Mouse (Mus musculus) frontal cortex, postnatal 14 days (tissue): Measurements from ENCODE around the gene Bag6.
"Not testable (repeated sequence)": the region's sequence is repeated elsewhere in the genome, so short reads cannot be mapped to it uniquely, and the experiment has no call there.

ENCODE experiments used
- DNase-seq, 2 experiments: peaks; one replicate each; pipeline ENCODE4 v3.0.0; 2022; ENCODE audit warnings: low spot score in 2 of 2

The Bag6 gene

GRCm38 (mm10) chr17:35115046-35116019, 19.6 kb upstream of the Bag6 start, which contains the start of gene Ly6g5b:
Gene Ly6g5b, minus strand, starts transcription at chr17:35115428.
- no peak for DNase-seq

GRCm38 (mm10) chr17:35120745-35121142, 14.2 kb upstream of the Bag6 start:
- peak in 1 of 2 experiments; percentile 33 for DNase-seq

DNA sequence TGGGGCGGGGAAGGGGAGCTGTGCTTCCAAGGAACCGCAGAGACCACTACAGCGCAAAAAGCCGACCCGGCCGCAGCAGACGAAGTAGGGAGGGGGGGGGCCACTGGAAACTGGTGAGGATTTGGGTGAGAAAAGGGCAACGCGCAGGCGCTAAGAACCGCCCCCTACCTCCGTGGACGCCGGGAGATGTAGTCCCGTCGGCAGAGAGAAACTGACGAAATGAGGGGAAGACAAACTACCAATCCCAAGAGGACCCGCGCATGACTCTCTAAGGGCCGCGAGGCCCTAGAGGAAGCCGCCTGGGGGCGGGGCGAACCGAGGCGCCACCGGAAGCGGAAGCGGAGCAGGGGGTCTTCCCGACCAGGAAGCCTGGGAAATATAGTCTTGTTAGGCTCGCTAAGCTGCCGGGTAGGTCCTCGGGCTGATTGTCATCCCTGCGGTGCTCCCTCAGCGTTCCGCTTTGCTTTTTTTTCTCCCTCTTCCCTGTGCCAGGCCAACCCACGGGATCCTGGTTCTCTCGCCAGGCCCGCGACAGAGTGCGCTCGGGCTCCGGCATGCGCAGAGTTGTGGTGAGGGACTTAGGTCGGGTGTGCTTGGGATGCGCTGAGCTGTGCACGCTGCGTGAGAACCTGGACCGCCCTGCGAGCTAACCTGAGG, 13.7 kb upstream of the Bag6 start, which contains the start of gene Gpank1:
TSS of gene Gpank1 (plus strand) at position 313 of the 657 bp plus-strand sequence.
- peak; percentile 96 to 98 for DNase-seq

DNA sequence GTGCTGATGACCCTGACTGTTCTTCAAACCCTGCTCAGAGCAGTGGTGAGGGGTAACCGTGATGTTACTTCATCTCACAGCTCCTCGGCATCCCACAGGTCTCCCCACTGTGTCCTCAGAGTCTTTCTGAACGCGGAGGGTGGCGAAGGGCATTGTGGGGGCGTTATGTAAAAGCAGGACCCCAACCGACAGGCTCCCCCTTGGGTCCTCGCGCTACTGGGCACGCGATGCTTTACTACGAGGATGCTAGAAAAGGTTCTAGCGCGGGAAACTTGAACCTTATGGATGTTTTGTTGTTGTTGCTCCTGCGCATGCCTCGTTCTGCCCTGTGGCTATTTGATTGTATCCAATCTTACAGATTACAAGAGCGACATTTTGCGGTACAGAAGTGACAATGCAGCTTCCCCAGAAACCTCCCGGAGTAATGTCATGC, 13.1 kb upstream of the Bag6 start, which contains the start of gene Csnk2b:
TSS of gene Csnk2b (minus strand) at position 183 of the 433 bp plus-strand sequence.
- DNase-seq = peak; percentile 58 to 70

DNA sequence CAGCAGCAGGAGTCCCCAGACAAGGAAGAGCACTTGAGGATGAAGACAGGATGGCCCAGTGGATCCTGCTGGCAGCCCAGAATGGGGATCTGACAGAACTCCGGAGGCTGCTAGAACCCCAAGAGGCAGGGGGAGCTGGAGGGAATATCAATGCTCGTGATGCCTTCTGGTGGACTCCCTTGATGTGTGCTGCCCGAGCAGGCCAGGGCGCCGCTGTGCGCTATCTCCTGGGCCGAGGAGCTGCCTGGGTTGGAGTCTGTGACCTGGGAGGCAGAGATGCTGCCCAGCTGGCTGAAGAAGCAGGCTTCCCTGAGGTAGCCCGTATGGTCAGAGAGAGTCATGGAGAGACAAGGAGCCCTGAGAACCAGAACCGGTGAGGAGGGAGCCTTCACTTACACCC, 11.7 kb upstream of the Bag6 start:
- DNase-seq = not testable (repeated sequence)

GRCm38 (mm10) chr17:35124261-35124896, 10.6 kb upstream of the Bag6 start:
- not testable (repeated sequence) for DNase-seq

- no peak for DNase-seq
These were observed 9.9 kb upstream of the Bag6 start for GRCm38 (mm10) chr17:35125081-35125480.

- DNase-seq = no peak
These were observed 9.4 kb upstream of the Bag6 start for GRCm38 (mm10) chr17:35125578-35125977.

GRCm38 (mm10) chr17:35126206-35126611, 8.8 kb upstream of the Bag6 start, which contains the start of gene D17H6S53E:
Gene D17H6S53E, plus strand, starts transcription at chr17:35126373.
- peak; percentile 32 to 66 for DNase-seq

DNA sequence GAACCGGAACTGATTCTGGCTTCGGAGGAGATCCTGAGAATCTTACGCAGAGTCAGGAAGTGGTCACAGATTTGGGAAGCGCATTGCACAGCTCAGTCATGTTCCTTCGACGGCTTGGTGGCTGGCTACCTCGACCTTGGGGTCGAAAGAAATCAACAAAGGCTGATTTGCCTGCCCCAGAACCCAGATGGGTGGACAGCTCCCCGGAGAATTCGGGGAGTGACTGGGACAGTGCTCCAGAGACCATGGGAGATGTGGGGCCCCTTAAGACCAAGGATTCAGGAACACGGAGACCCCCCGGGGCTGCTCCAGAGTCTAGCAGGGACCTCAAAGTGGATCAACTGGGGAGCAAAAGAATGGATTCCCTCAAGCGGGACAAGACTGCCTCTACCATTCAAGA, 8.0 kb upstream of the Bag6 start:
- DNase-seq = no peak

DNA sequence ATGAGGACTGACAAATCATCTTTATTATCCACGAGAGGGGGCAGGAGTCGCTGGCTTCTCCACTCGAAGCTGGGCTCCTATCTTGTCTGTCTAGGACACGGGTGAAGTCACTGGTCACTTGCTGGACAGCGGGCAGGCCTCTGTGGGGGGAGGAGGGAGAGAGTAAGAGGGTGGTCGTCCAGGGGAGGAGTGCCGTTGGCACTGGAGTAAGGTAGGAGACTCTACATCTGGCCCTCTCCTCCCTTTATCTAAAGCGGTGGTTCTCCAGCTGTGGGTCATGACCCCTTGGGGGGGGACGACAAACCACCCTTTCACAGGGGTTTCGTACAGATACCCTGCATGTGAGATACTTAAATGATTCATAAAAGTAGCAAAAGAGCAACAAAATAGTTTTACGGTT, 6.0 kb upstream of the Bag6 start:
- no peak for DNase-seq

DNA sequence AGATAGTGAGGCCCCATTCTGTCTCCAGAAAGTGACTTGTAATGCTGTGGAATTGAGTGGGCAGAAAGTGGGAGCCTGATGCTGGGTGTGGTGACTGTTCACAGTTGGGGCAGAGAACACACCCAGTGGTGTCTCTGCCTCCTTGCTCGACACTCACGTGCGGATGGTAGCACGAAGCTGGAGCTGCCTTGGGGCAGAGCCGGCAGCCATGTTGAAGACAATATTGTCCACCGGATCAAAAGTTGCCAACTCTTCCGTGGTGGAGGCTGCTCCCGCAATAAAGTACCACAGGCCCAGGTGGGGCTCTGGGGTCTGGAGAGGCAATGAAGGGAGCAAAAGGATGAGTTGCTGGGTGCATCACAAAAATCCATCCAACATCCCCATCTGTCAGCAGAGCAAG, 3.9 kb upstream of the Bag6 start:
- DNase-seq = no peak

DNA sequence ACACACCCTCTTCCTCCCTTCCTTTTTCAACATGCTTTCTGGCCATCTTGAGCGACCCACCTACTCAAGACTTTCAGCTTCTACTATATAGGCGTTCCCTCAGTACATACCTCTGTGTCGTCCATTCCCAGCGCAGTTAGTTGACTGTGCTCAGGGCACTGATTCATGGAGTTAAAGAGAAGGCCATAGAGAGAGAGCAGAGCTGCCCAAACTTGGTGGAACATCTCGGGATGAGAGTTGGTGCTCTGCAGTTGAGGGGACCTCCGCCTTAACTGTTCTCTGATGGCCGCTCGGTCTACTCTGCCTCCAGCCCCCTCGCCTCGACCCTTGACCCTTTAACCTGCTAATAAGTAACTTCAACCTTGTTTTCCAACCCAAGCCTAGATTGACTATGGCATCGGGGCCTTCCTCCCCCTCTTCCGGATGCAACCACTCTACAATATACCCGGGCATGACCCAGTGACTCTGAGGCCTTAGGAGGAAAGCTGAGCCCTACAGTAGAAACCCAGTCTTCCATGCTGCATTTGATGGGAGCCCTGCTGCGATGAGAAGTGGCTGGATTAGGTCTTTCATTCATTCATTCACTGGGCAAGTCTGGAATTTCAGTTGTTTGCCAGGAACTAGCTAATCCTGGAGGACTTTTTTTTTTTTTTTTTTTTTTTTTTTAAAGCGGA, 3.3 kb upstream of the Bag6 start, which contains the start of gene Apom:
TSS of gene Apom (minus strand) at position 551 of the 674 bp plus-strand sequence.
- no peak for DNase-seq

DNA sequence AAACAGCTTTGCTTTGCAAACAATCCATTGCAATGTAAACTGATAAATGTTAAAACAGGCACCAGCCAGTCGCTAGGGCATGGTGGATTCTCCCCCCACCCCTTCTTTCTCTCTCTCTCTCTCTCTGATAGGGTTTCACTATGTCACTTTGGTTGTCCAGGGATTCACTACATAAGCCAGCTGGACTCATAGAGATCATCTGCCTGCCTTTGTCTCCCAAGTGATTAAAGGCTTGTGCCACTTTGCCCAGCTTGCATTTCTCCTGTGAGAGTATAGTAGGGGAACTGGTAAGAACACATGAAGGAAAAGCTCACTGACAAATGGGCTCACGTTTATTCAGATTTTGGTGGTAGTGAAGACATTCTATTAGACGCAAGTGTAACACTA, 2.8 kb upstream of the Bag6 start:
- no peak for DNase-seq

DNA sequence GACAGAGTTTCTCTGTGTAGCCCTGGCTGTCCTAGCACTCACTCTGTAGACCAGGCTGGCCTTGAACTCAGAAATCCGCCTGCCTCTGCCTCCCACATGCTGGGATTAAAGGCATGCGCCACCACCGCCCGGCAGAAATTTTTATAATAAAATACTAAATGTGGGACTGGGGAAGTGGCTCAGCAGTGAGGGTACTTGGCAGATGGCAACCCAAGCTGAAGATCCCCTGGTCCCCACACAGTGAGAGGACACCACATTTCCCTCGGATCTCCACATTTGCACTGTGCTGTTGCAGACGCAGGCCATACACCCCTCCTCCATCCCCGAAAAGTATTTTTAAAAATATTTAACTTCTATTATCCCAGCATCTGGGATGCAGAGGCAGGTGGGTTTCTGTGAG, 1.5 kb upstream of the Bag6 start:
- DNase-seq = no peak

DNA sequence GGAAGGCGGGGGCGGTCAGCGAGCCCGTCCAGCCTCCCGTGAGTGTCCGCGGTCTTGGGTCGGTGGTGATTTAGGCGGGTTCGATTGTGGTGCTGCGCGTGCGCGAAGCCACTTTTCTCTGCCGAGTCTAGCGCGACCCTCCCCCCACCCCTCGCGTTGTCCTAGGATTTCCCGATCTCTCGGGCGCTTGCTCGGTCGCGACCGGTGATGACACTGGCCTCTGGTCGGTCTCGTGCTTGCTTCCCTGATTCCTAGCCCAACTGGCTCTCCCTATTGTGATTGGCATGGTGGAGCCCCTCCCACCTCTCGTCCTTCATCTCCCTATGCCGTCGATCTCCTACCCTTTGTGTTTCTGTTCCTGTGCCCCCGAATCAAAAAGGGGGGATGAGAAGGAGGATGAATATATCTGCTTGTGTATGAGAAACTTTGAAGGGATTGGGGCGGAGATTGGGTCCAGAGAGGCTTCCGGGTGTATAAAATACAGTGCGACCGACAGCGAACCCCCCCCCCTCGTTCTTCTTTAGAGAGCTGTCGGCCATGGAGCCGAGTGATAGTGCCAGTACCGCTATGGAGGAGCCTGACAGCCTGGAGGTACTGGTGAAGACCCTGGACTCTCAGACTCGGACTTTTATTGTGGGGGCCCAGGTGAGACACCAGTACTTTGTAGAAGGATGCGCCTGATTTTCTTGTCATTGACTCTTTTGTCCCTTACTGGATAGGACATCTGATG, 778 bp downstream of the Bag6 start:
- no peak for DNase-seq

DNA sequence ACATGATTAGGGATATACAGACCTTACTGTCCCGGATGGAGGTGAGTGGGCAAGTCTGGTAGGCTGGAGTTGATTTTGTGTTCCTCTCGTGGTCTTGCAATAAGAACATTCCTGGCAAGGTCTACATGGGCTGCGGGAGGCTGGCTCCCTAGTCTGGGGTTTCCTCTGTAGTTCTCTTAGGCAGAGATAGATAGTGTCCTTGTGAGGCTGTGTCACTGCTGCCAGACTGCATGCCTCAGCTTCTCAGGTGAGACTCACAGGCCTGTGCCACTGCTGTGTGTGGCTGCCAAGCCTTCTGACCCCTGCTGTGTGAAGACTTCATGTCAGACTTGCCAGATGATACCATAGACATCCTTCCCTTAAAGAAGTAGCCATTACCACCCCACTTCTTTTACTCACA, 4.3 kb downstream of the Bag6 start:
- DNase-seq = no peak

GRCm38 (mm10) chr17:35140490-35140996, 5.6 kb downstream of the Bag6 start:
- no peak for DNase-seq

GRCm38 (mm10) chr17:35141971-35142370, 7.0 kb downstream of the Bag6 start:
- no peak for DNase-seq

DNA sequence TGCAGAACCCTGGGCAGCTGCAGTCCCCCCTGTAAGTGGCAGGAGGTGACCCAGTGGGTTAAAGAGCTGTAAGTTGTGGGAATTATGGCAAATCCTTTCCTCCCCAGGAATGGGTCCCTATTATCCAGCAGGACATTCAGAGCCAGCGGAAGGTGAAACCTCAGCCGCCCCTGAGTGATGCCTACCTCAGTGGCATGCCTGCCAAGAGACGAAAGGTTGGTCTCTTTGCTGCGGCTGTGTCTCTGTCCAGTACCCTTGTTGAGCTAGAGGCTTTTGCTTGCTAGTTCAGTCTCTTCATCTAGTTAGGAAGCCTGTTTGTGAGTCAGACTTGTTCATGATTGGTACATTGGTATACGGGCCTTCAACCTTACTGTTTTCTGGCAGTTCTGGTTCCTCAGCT, 11.2 kb downstream of the Bag6 start:
- DNase-seq = no peak
